Mouse (Mus musculus) large intestine, adult 2 months (tissue): ENCODE data around the gene F2rl3. TPM values are rescaled to one million over a fixed set of nuclear protein-coding genes. Genes with fewer than 3 reads are reported as not detected.
A peak's percentile ranks its signal among the peaks of the same experiment; 100 is the strongest.

Experiments used
- DNase-seq: peaks from one replicate; pipeline ENCODE4 v3.0.0-alpha.2; 2012; ENCODE audit warnings: low read depth, low spot score
- WGBS: fragments of 180-500 bp; shearing (Covaris S2); methylation state at CpG from one replicate; pipeline ENCODE4 v1.1.7; 2018; 5-methylcytosine and 5-hydroxymethylcytosine counted together
- polyA plus RNA-seq: library from polyadenylated mRNA; depleted of rRNA; stranded (reverse); fragments of >200 nt; gene quantifications from 2 replicates; pipeline ENCODE4 v1.2.3, GENCODE M21; 2012; rRNA removed

The F2rl3 gene
- polyA plus RNA-seq: 2.3 and 4.5 TPM in 2 replicates

- DNase-seq: no peak
- 58% methylated on average over 7 of the region's 7 CpGs for WGBS
Measured at GRCm38 (mm10) chr8:72761322-72762051, at the start of gene F2rl3. Gene F2rl3, plus strand, starts transcription at chr8:72761880.

DNA sequence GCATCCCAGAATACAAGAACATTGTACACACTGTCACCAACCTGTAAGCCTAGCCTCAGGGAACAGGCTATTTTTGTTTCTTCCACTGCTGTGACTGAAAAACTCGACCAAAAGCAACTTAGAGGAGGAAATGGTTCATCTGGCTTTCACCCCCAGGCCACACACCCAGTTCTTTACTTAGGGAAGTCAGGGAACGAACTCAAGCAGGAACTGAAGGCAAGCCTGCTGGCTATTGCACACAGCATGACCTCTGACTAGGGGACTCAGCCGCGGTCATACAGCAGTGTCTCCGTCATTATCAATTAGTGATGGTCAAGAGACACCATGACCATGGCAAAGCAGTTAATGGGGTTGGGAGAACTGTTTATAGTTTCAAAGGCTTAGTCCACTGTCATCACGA, 49.1 kb upstream of the F2rl3 start:
- WGBS: 58% methylated on average over 6 of the region's 6 CpGs
- no peak for DNase-seq

DNA sequence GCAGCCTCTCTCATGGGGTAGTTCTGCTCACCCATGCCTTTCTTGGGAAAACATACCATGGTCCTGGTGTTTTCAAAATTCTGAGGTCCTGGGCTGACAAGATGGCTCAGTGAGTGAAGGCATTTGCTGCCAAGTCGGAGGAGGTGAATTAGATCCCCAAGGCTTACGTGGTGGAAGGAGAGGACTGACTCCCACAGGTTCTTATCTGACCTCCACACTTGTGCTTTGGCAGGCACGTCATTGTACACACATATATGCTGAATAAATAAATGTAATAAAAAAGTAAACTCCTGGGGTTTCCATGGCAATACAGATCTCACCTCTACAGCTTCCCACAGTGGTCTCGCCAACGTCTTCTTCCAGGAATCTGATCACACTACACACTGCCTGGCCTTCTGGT, 45.1 kb upstream of the F2rl3 start:
- no peak for DNase-seq
- WGBS: 68% methylated on average over 5 of the region's 5 CpGs

GRCm38 (mm10) chr8:72720541-72720940, 41.1 kb upstream of the F2rl3 start:
- no peak for DNase-seq
- 38% methylated on average over 1 of the region's 1 CpGs for WGBS

DNA sequence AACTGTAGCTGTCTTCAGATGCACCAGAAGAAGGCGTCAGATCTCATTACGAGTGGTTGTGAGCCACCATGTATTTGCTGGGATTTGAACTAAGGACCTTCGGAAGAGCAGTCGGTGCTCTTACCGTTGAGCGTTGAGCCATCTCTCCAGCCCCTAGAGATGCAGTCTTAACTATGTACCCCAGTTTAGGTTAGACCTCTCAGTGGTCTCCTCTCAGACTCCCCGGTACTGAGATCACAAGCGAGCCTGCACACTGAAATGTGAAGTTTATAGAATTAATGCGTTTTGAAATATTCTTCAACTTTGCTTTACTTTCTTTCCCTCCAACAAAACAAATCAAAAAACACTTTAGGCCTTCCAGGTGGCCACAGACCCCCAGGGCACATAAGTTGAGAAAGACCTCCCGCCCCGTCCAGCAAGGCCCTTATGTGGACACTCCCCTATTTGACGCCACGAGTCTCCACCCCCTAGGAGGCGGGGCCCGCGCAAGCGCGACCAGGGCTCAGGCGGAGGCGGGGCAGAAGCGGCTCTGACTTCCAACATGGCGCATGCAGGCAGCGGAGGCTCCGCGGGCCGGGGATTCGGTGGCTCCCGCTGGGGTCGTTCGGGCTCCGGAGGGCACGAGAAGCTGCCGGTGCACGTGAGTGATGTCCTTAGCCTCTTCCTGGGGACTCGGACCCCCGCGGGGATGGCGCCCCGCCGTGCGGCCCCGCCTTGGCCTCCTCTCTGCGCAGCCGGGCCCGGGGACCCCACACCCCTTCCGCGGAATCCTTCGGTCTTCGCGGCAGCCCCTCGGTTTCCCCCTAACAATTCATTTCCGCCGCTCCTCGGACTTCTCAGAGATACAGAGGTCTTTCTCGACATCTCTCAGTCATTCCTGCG, 38.7 kb upstream of the F2rl3 start, which contains the start of gene Sin3b:
TSS of gene Sin3b (plus strand) at position 517 of the 882 bp plus-strand sequence.
- 14% methylated on average over 55 of the region's 56 CpGs for WGBS
- DNase-seq: peak; percentile 48

GRCm38 (mm10) chr8:72723651-72724001, 38.1 kb upstream of the F2rl3 start:
- 1% methylated on average over 30 of the region's 30 CpGs for WGBS
- no peak for DNase-seq

- 89% methylated on average over 1 of the region's 1 CpGs for WGBS
- no peak for DNase-seq
Measured at GRCm38 (mm10) chr8:72728636-72729035, 33.0 kb upstream of the F2rl3 start.

DNA sequence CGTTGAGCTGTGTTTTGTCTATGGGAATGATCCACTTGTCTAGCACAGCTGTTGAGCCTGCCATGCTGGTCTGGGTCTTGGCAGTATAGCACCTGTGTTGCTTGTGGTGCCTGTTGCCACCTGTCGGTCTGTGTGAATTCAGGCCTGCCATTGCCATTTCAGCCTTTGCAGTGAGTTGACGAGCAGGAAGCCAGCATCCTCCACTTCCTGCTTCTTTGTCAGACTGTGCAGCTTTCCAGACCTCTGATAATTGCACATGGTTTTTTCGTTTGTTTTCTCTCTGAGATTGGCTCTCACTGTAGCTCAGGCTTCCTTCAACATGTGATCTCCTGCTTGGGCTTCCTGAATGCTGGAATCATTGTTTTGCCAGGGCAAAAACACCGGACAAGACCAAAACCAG, 26.7 kb upstream of the F2rl3 start:
- no peak for DNase-seq
- 58% methylated on average over 5 of the region's 5 CpGs for WGBS

DNA sequence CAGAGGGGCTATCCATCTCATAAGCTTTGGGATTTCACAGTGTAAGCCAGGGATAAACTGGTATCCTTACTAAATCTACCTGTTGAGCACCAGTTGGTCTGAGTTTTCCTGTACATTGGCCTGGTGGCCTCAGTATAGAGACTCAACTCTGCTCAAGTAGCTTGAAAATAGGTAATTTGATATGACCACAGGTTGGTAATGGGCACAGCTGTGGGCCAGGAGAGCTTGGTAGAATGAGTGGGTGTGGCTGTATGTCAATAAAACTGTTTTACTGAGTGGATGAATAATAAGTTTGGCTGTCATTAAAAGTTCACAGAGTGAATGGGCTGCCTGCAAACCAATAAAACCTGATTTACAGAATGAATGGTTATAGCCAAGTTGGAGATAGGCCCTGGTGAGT, 24.8 kb upstream of the F2rl3 start:
- DNase-seq: no peak

- DNase-seq: no peak
- 29% methylated on average over 5 of the region's 5 CpGs for WGBS
Measured at GRCm38 (mm10) chr8:72746061-72746460, 15.6 kb upstream of the F2rl3 start.

DNA sequence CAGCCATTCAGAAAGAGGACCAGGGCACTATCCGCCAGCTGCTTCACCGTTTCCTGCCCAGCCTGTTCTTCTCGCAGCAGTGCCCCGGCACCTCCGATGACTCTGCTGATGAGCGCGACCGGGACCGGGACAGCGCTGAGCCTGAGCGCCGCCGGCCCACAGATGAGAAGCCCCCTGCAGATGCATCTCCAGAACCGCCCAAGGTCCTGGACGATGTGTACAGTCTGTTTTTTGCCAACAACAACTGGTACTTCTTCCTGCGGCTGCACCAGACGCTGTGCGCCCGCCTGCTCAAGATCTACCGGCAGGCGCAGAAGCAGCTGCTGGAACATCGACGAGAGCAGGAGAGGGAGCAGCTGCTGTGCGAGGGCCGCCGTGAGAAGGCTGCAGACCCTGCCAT, 11.8 kb upstream of the F2rl3 start:
- 91% methylated on average over 26 of the region's 26 CpGs for WGBS
- no peak for DNase-seq

DNA sequence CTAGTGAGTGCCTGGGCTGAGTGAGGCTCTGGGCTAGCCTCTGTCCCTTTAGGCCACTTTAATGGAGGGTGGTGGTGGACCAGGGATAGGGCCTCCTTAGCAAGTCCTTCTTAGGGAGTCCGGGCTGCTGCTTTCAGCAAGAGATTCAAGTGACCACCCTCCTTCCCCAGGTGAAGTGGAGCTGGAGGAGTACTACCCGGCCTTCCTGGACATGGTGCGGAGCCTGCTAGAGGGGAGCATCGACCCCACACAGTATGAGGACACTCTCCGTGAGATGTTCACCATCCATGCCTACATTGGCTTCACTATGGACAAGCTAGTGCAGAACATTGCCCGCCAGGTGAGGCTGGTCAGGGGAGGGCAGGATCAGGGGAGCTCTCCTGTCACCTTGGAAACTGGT, 11.4 kb upstream of the F2rl3 start:
- WGBS: 93% methylated on average over 6 of the region's 6 CpGs
- no peak for DNase-seq

GRCm38 (mm10) chr8:72751126-72751525, 10.6 kb upstream of the F2rl3 start:
- WGBS: 84% methylated on average over 3 of the region's 3 CpGs
- no peak for DNase-seq

GRCm38 (mm10) chr8:72752289-72752688, 9.4 kb upstream of the F2rl3 start:
- 89% methylated on average over 3 of the region's 3 CpGs for WGBS

DNA sequence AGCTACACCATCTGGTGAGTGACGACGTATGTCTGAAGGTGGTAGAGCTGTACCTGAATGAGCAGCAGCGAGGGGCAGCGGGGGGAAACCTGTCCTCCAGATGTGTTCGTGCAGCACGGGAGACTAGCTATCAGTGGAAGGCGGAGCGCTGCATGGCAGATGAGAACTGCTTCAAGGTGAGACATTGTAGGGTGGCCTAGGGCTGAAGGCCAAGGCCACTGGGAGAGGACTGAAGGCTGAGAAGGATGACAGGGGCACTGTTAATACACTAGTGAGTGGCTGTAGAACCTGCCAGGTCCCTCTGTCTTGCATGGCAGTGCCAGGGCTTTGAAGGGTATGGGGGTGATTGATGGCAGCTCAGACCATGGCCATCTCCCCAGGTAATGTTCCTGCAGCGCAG, 8.5 kb upstream of the F2rl3 start:
- DNase-seq: no peak
- WGBS: 97% methylated on average over 9 of the region's 9 CpGs

More at GRCm38 (mm10) chr8:72752289-72752688, 9.4 kb upstream of the F2rl3 start:
- no peak for DNase-seq

DNA sequence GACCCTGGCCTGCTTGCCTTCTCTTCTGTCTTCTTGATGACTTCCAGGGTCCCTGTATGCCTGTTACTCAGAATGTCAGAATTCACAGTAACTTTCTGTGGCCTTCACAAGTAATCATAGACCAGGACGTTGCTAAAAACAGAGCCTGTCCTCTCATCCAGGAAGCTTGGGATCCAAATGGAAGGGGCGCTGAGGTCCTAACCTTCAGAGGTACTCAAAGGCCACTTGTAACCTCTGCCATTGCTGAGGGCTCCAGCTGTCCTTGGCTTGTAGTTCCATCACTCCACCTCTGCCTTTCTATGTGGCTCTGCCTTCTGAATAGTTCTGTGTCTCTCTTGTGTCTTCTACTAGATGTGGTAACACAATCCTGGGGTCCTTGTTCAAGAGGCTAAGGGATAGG, 7.9 kb upstream of the F2rl3 start:
- DNase-seq: no peak
- WGBS: 93% methylated on average over 2 of the region's 2 CpGs

DNA sequence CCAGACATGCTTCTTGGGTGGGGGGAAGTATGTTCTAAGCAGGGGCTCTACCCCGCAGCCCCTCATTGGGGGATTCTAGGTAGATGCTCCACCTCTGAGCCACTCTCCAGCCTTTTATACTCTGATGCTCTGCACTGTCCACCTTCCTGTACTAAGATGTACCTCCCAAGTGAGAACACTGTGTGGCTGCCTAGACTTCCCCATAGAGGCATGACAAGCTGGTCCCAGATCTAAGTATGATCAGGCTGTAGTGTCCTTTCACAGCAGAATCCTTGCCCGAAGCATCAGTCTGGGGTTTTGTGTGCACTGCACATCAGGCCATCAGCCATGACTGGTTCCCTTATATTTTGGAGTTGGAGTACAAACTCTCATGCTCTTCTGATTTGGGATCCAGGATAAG, 5.6 kb upstream of the F2rl3 start:
- 100% methylated on average over 2 of the region's 2 CpGs for WGBS
- DNase-seq: no peak

DNA sequence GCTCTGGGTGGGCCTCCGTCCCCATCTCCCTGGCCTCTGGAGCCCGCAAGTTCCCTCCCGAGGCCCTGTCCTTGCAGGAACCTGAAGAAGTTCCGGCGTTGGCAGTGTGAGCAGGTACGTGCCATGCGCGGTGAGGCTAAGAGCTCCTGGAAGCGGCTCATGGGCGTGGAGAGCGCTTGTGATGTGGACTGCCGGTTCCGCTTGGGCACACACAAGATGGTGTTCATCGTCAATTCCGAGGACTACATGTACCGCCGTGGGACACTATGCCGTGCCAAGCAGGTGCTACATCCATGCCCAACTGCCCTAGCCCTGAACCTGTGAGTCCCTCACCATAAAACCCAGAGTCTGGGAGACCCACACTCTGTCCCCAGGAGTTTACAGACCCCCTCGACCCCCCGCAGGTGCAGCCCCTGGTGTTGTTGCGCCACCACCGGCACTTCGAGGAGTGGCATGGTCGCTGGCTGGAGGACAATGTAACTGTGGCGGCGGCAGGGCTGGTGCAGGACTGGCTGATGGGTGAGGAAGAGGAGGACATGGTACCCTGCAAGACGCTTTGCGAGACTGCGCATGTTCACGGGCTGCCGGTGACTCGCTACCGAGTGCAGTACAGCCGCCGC, 4.8 kb upstream of the F2rl3 start:
- WGBS: 96% methylated on average over 35 of the region's 35 CpGs
- no peak for DNase-seq

GRCm38 (mm10) chr8:72757426-72758195, 4.1 kb upstream of the F2rl3 start:
- DNase-seq: no peak

DNA sequence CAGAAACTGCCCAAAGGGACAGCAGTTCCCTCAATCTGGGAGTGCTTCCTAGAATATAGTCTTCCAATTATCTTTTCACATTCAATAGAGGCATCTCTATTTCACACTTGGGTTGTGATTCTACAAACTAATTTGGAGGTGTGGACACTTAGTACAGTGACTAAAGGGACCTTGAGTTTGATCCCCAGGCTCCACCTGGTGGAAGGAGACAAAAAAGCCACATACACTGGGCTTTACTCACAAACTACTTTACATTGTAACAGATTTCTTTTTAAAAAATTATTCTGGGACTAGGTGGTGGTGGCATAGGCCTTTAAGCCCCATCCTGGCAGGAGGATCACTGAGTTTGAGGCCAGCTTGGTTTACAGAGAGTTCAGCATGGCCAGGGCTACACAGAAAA, 3.4 kb upstream of the F2rl3 start:
- DNase-seq: no peak

More at GRCm38 (mm10) chr8:72757426-72758195, 4.1 kb upstream of the F2rl3 start:
- 82% methylated on average over 15 of the region's 15 CpGs for WGBS
